Mouse (Mus musculus): Measurements from ENCODE around the gene Ndufa4l2. TPM values are rescaled to one million over a fixed set of nuclear protein-coding genes. Genes with fewer than 3 reads are reported as not detected.

The Ndufa4l2 gene
- polyA plus RNA-seq, 1 experiment = 1.1 TPM

- H3K36me3 ChIP-seq (ENCODE audit: control insufficient read depth) = peaks cover 80% of the 10 kb centered on the region
- H3K4me3 ChIP-seq (replicated peaks) = no peak overlapping the region
Observed at GRCm38 (mm10) chr10:127488856-127489255, 25.9 kb upstream of the Ndufa4l2 start.

GRCm38 (mm10) chr10:127490160-127491127 is 24.3 kb upstream of the Ndufa4l2 start:
- Histone ChIP-seq H3K9me3 (ENCODE audit: control insufficient read depth, low read length) (peaks cover 7% of the 10 kb centered on the region), H3K27me3 (ENCODE audit: control insufficient read depth) (no peaks in the 10 kb centered on the region), H3K36me3 (ENCODE audit: control insufficient read depth) (peaks cover 76% of the 10 kb centered on the region), H3K4me1 (ENCODE audit: control insufficient read depth) (no peaks in the 10 kb centered on the region), H3K4me3 (replicated peaks) (no peak overlapping the region)
- no peak for TF ChIP-seq GATA1 (IDR thresholded peaks at IDR 0.05; ENCODE audit: low read length)
- no peak for TF ChIP-seq TAL1 (IDR thresholded peaks at IDR 0.05; ENCODE audit: low read length)

More at GRCm38 (mm10) chr10:127488856-127489255, 25.9 kb upstream of the Ndufa4l2 start:
- Histone ChIP-seq H3K9me3 (ENCODE audit: control insufficient read depth, low read length) (peaks cover 7% of the 10 kb centered on the region), H3K4me1 (ENCODE audit: control insufficient read depth) (no peaks in the 10 kb centered on the region), H3K27me3 (ENCODE audit: control insufficient read depth) (no peaks in the 10 kb centered on the region)
- TF ChIP-seq TAL1 (IDR thresholded peaks at IDR 0.05; ENCODE audit: low read length) (no peak), GATA1 (IDR thresholded peaks at IDR 0.05; ENCODE audit: low read length) (no peak)

- Histone ChIP-seq H3K36me3 (ENCODE audit: control insufficient read depth) (peaks cover 76% of the 10 kb centered on the region), H3K9me3 (ENCODE audit: control insufficient read depth, low read length) (peaks cover 7% of the 10 kb centered on the region)
- TF ChIP-seq GATA1 (IDR thresholded peaks at IDR 0.05; ENCODE audit: low read length) (no peak), TAL1 (IDR thresholded peaks at IDR 0.05; ENCODE audit: low read length) (no peak)
Observed at GRCm38 (mm10) chr10:127491128-127491512, 23.6 kb upstream of the Ndufa4l2 start.

GRCm38 (mm10) chr10:127492118-127492517 is 22.6 kb upstream of the Ndufa4l2 start:
- H3K9me3 ChIP-seq (ENCODE audit: control insufficient read depth, low read length) = peaks cover 7% of the 10 kb centered on the region
- TF ChIP-seq GATA1 (IDR thresholded peaks at IDR 0.05; ENCODE audit: low read length) (no peak), TAL1 (IDR thresholded peaks at IDR 0.05; ENCODE audit: low read length) (no peak)
- H3K27me3 ChIP-seq (ENCODE audit: control insufficient read depth) = no peaks in the 10 kb centered on the region
- H3K4me1 ChIP-seq (ENCODE audit: control insufficient read depth) = no peaks in the 10 kb centered on the region
- H3K4me3 ChIP-seq (replicated peaks) = no peak overlapping the region
- H3K36me3 ChIP-seq (ENCODE audit: control insufficient read depth) = peaks cover 82% of the 10 kb centered on the region

More at GRCm38 (mm10) chr10:127491128-127491512, 23.6 kb upstream of the Ndufa4l2 start:
- H3K4me3 ChIP-seq (replicated peaks) = no peak overlapping the region
- no peaks in the 10 kb centered on the region for H3K4me1 ChIP-seq (ENCODE audit: control insufficient read depth)
- no peaks in the 10 kb centered on the region for H3K27me3 ChIP-seq (ENCODE audit: control insufficient read depth)

GRCm38 (mm10) chr10:127496156-127496555 is 18.6 kb upstream of the Ndufa4l2 start:
- H3K4me3 ChIP-seq (replicated peaks) = no peak overlapping the region
- H3K4me1 ChIP-seq (ENCODE audit: control insufficient read depth) = no peaks in the 10 kb centered on the region
- TF ChIP-seq TAL1 (IDR thresholded peaks at IDR 0.05; ENCODE audit: low read length) (no peak), GATA1 (IDR thresholded peaks at IDR 0.05; ENCODE audit: low read length) (no peak)
- peaks cover 7% of the 10 kb centered on the region for H3K9me3 ChIP-seq (ENCODE audit: control insufficient read depth, low read length)
- H3K27me3 ChIP-seq (ENCODE audit: control insufficient read depth) = no peaks in the 10 kb centered on the region
- H3K36me3 ChIP-seq (ENCODE audit: control insufficient read depth) = peaks cover 73% of the 10 kb centered on the region

GRCm38 (mm10) chr10:127499516-127499915 is 15.3 kb upstream of the Ndufa4l2 start:
- TF ChIP-seq TAL1 (IDR thresholded peaks at IDR 0.05; ENCODE audit: low read length) (no peak), GATA1 (IDR thresholded peaks at IDR 0.05; ENCODE audit: low read length) (no peak)
- Histone ChIP-seq H3K9me3 (ENCODE audit: control insufficient read depth, low read length) (no peaks in the 10 kb centered on the region), H3K36me3 (ENCODE audit: control insufficient read depth) (peaks cover 43% of the 10 kb centered on the region), H3K4me3 (replicated peaks) (no peak overlapping the region), H3K27me3 (ENCODE audit: control insufficient read depth) (no peaks in the 10 kb centered on the region), H3K4me1 (ENCODE audit: control insufficient read depth) (no peaks in the 10 kb centered on the region)

- Histone ChIP-seq H3K36me3 (ENCODE audit: control insufficient read depth) (peaks cover 38% of the 10 kb centered on the region), H3K4me3 (replicated peaks) (no peak overlapping the region)
Observed at GRCm38 (mm10) chr10:127500042-127500441, 14.7 kb upstream of the Ndufa4l2 start.

GRCm38 (mm10) chr10:127500894-127501893 is 13.6 kb upstream of the Ndufa4l2 start, which contains the start of gene Stac3:
Gene Stac3 (plus strand): TSS chr10:127501686.
- peaks cover 30% of the 10 kb centered on the region for H3K36me3 ChIP-seq (ENCODE audit: control insufficient read depth)
- no peaks in the 10 kb centered on the region for H3K4me1 ChIP-seq (ENCODE audit: control insufficient read depth)
- TF ChIP-seq TAL1 (IDR thresholded peaks at IDR 0.05; ENCODE audit: low read length) (no peak), GATA1 (IDR thresholded peaks at IDR 0.05; ENCODE audit: low read length) (no peak)
- H3K4me3 ChIP-seq (replicated peaks) = no peak within 1 kb of the TSS
- H3K27me3 ChIP-seq (ENCODE audit: control insufficient read depth) = no peaks in the 10 kb centered on the region
- no peaks in the 10 kb centered on the region for H3K9me3 ChIP-seq (ENCODE audit: control insufficient read depth, low read length)

More at GRCm38 (mm10) chr10:127500042-127500441, 14.7 kb upstream of the Ndufa4l2 start:
- Histone ChIP-seq H3K27me3 (ENCODE audit: control insufficient read depth) (no peaks in the 10 kb centered on the region), H3K9me3 (ENCODE audit: control insufficient read depth, low read length) (no peaks in the 10 kb centered on the region), H3K4me1 (ENCODE audit: control insufficient read depth) (no peaks in the 10 kb centered on the region)
- no peak for TF ChIP-seq TAL1 (IDR thresholded peaks at IDR 0.05; ENCODE audit: low read length)
- no peak for TF ChIP-seq GATA1 (IDR thresholded peaks at IDR 0.05; ENCODE audit: low read length)
